Mouse (Mus musculus): ENCODE measurements around the gene Arl15.

The Arl15 gene

GRCm38 (mm10) chr13:113871853-113872252 is 77.5 kb downstream of the Arl15 start:
- peak; percentile 47 for DNase-seq (ENCODE audit: low spot score)

GRCm38 (mm10) chr13:113875724-113876123 is 81.4 kb downstream of the Arl15 start:
- DNase-seq (ENCODE audit: low spot score): peak; percentile 16

- peak; percentile 83 for DNase-seq (ENCODE audit: low spot score)
Observed at GRCm38 (mm10) chr13:113877420-113877819, 83.1 kb downstream of the Arl15 start.

- DNase-seq (ENCODE audit: low spot score): no peak
Observed at GRCm38 (mm10) chr13:113878571-113878970, 84.3 kb downstream of the Arl15 start.

DNA sequence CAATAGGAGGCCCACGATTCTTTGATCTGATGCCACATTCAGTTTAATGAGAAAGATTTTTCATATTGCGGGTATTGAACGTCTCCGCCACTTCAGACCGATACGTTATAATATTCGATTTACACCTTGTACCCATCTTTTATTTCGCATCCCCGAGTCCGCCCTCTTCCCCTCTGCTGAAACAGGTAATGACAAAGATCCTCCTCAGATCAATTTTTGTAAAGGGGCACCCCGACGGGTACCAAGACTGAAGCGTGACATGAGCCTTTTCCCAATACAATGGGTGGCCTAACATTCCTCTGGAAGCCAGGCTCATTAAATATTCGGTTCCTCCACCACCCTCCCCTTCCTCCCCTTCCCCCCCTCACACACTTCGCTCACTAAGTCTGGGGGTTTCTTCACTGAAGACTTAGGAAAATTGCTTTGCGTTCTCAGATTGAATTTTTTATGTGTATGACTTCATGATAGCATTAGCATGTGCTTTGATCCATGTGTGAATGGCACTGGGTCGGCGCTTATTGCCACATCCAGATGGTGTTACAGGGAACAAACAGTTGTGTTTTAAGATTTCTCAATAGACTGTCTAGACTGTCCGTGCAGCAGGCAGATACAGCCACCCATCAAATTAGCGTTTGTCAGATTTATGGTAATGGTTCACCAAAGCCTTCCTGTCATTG is 85.5 kb downstream of the Arl15 start:
- DNase-seq (ENCODE audit: low spot score): peak; percentile 9

- DNase-seq (ENCODE audit: low spot score): no peak
Observed at GRCm38 (mm10) chr13:113880564-113881171, 86.4 kb downstream of the Arl15 start.

DNA sequence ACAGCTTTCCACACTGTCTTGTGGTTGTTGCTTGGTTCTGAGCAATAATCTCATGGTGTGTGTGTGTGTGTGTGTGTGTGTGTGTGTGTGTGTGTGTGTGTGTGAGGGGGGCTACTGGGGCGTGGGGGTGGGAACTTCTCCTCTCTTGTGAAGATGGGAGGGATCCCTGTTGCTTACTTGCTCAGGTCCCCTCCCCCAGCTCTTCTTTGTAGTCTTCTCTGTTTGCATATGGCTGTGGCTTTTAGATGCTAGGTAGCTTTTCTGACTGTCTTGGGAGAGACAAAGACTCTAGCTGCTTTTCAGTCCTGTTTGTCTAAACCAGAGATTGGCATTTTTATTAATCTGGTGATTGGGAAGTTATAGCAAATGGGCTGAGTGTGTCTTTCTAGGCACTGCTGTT is 88.7 kb downstream of the Arl15 start:
- DNase-seq (ENCODE audit: low spot score): no peak

DNA sequence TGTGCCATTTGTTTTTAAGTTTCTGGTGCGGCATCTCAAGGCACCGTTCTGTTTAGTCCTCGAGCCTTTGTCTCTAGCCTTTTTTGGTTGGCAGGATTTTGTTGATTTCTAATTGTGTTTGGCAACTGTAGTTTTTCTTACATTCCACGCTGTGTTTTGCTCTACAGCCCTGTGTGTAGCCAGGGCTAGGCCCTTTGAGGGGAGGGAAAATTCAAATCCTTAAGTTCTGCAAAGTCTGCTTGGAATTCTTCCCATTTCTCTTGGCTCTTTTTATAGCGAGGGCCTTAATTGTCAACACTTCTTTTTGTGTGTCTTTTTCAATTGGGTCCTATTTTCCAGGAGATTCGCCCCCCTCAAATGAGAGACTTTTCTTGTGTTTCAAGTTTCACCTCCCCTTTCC is 92.8 kb downstream of the Arl15 start:
- DNase-seq (ENCODE audit: low spot score): no peak

DNA sequence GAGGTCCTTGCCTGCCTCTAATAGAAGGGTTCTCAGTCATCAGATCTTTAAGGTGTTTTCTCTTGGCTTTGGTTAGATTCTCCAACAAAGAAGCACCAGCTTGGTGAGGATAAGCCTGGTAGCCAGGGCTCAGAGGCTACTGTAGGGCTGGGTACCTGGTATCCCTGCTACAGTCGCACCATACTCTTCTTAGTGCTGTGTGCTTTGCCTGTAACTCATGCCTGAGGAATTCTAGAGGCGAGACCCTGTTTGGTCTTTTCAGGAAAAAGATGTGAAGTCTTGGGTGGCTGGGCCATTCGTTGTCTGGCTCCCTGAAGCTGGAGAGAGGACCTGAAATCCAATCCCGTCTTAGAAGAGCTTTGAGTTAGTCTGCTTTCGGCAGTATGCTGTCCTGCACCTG is 93.8 kb downstream of the Arl15 start:
- no peak for DNase-seq (ENCODE audit: low spot score)

GRCm38 (mm10) chr13:113888704-113889103 is 94.4 kb downstream of the Arl15 start:
- DNase-seq (ENCODE audit: low spot score): no peak

DNA sequence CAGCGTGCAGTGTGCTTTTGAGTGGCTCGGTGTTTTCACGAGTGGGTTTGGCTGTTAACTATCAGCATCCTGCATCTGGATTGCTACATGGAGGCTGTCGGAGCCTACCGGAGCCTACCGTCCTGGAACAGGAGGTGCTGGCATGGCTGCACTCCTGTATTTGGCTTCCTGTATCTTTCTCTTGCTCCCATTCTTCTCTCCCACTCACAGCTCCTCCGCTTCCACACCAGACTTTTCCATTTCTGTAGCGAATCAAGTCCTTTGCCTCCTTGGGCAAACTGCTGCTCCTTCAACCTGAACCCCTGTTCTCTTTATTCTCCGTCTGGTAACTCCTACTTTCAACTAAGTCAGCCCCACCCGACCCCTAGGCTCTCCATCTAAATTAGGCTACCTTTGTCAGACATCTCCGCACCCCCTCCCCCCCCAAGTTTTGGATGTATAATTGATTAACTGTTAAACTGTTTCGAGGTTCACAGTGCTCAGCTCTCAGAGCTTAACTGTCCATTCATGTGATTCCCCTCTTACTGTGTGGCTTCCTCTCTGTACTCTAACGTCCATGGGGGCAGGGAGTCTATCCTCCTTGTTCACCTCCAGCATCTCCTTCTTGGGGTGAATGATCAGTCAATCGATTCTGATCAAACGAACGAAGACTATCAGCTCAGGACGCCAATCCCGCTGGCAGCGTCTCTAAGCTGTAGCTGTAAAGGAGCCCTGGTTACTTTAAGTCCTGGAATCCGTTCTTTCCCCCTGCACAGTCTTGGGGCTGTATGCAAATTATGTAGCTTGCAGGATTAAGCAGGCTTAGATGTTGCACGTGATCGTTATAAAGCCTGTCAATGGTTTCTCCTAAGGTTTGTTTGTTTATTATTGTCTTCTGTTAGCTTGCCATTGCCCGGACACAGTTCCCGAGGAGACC is 95.1 kb downstream of the Arl15 start:
- DNase-seq (ENCODE audit: low spot score): no peak

- DNase-seq (ENCODE audit: low spot score): no peak
Observed at GRCm38 (mm10) chr13:113896684-113897083, 102.4 kb downstream of the Arl15 start.

GRCm38 (mm10) chr13:113897498-113897897 is 103.2 kb downstream of the Arl15 start:
- DNase-seq (ENCODE audit: low spot score): no peak

DNA sequence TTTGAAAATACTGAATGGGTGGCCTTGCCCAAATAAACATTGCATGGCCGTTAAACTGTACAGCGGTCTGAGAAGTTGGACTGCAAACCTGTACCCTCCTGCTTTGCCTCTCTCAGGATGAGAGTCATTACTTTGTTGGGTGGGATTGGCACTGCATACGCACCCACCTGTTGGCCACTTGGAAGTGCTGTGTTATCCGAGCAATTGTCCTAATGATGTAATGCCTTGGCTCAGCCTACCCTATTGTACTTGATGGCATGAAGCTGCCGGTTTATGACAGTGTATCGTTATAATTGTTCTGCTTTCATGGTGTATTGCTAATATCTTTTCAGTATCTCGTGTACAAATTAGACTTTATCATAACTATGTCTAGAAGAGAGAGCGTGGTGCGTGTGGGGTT is 103.6 kb downstream of the Arl15 start:
- DNase-seq (ENCODE audit: low spot score): no peak

- DNase-seq (ENCODE audit: low spot score): peak; percentile 13
Observed at GRCm38 (mm10) chr13:113901001-113901545, 106.8 kb downstream of the Arl15 start.

GRCm38 (mm10) chr13:113903255-113903654 is 109.0 kb downstream of the Arl15 start:
- no peak for DNase-seq (ENCODE audit: low spot score)

- DNase-seq (ENCODE audit: low spot score): no peak
Observed at GRCm38 (mm10) chr13:113911986-113912519, 117.7 kb downstream of the Arl15 start.

DNA sequence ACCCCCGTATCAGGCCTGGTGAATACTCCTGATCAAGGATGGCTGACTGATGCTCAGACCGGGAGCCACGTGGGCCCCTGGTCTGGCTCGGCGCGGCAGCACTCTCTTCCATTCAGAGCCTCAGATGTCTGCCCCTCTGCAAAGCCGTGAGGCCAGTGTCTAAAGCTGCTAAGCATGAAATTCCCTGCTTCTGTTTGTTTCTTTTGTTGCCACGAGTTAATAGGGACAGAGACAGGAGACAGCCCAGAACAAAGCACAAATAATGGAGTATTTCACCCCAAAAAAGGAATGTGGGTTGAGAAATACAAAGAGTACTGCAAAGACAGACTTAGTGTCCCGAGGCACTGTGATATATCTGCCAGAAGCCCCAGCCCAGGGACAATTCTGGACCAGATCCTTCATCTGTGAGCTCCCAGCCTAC is 120.3 kb downstream of the Arl15 start:
- DNase-seq (ENCODE audit: low spot score): no peak

DNA sequence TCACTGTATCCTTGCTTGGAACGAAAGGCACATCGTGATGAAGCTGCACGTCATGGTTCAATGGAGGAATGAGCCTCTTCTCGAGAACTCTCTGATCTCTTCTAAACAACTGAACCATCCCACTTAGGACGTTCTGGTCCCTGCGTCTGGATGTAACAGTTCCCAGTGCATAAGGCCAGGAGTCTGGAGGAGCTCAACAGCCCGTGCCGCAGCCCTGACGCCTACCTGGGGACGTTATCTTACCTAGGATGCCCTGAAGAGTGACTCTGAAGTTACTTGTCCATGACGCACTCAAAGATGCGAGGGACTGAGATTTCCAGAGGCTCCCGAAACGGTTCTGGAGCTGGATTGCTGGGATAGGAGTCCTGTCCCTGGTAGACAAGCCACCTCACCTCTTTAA is 121.4 kb downstream of the Arl15 start:
- no peak for DNase-seq (ENCODE audit: low spot score)

DNA sequence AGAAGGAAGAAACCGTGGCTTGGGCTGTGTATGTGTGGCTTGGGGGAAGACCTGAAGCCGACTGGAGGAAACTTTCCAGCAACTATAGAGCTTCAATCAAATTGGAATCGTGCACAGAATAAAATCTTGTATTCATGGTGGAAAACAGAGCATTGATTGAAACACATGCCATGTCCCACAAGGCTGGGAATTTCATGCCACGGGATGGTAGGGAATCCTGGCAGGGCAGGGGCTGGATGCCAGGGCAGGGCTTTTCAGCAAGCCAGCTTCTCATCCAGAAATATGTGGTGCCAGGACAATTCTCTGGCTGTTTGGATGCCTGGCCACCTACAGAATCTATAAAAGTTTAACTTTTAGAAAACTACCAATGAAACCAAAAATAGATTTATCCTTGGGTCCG is 122.5 kb downstream of the Arl15 start:
- DNase-seq (ENCODE audit: low spot score): no peak

- DNase-seq (ENCODE audit: low spot score): no peak
Observed at GRCm38 (mm10) chr13:113917376-113917775, 123.1 kb downstream of the Arl15 start.

DNA sequence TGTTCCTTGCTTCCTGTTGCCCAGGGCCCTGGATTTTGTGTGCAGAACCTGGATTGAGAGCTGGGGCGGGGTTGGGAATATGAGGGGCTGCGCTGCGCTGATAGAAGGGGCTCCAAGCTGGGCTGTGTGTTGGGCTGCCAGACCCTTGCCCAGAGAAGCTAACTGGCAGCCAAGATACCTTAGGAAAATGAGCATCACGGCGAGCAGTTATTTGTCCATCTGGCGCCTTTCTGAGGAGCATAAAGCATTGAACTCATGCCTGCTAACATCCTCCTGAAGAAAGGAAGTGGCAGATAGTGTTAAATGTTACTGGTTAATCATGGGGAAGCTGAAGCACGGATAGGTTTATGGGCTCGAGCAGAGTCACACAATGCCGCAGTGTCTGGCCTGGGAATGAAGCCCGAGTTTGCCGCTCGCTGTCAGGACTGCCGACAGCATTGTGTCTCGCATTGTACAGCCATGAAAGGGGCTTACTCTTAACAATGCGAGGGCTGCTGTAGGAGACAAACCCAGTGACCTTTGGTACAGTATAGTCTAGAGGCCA is 123.6 kb downstream of the Arl15 start:
- no peak for DNase-seq (ENCODE audit: low spot score)

Data from adipocyte (in vitro differentiated cells).